Mouse (Mus musculus) heart, adult 2 months (tissue): ENCODE measurements around the gene Camta1. TPM values are rescaled to one million over a fixed set of nuclear protein-coding genes. Genes with fewer than 3 reads are reported as not detected.
A peak's percentile ranks its signal among the peaks of the same experiment; 100 is the strongest.

Experiments
- DNase-seq, 2 experiments: peaks; one replicate each; pipeline ENCODE4 v3.0.0; 2021
- H3K27ac ChIP-seq: fragments of 200-600 bp; 2 replicates; pipeline ENCODE4 v1.8.1; 2022
- H3K27me3 ChIP-seq: fragments of 200-500 bp; 2 replicates; pipeline ENCODE4 v1.6.1; 2012; ENCODE audit warnings: mild to moderate bottlenecking, low read length, inconsistent platforms, mixed read lengths; ENCODE audit not compliant: control insufficient read depth, insufficient read depth
- H3K36me3 ChIP-seq: fragments of 200-500 bp; 2 replicates; pipeline ENCODE4 v1.6.1; 2012; ENCODE audit warnings: low read length, inconsistent platforms; ENCODE audit not compliant: control insufficient read depth, insufficient read depth
- H3K4me1 ChIP-seq: fragments of 200-500 bp; 2 replicates; pipeline ENCODE4 v1.6.1; 2011; ENCODE audit warnings: low read length; ENCODE audit not compliant: control insufficient read depth, insufficient read depth
- H3K4me3 ChIP-seq: fragments of 200-600 bp; 2 replicates; pipeline ENCODE4 v1.8.1; 2022
- H3K79me2 ChIP-seq: fragments of 200-500 bp; replicated peaks from 2 replicates; pipeline ENCODE4 v1.6.1; 2012; ENCODE audit warnings: mild to moderate bottlenecking, inconsistent platforms, low read length, moderate library complexity, mixed read lengths; ENCODE audit not compliant: control insufficient read depth, insufficient read depth
- H3K9ac ChIP-seq: fragments of 200-500 bp; 2 replicates; pipeline ENCODE4 v1.6.1; 2012; ENCODE audit warnings: low read depth, mild to moderate bottlenecking, control low read depth, inconsistent platforms, low read length, mixed read lengths
- CTCF ChIP-seq: fragments of 200-600 bp; IDR thresholded peaks from 2 replicates; pipeline ENCODE4 v1.8.1; 2022; ENCODE audit warnings: antibody characterized with exemption, mild to moderate bottlenecking, moderate library complexity
- EP300 ChIP-seq: fragments of 200-500 bp; IDR thresholded peaks from 2 replicates; pipeline ENCODE4 v1.6.1; 2011; ENCODE audit warnings: low read depth, low read length, control low read depth; ENCODE audit not compliant: insufficient read depth
- POLR2A ChIP-seq: fragments of 200-500 bp; IDR thresholded peaks from 2 replicates; pipeline ENCODE4 v1.6.1; 2011; ENCODE audit warnings: mild to moderate bottlenecking, low read depth, low read length, control low read depth; ENCODE audit not compliant: insufficient read depth
- WGBS: fragments of 180-500 bp; shearing (Covaris S2); methylation state at CpG from one replicate; pipeline ENCODE4 v1.1.7; 2018; 5-methylcytosine and 5-hydroxymethylcytosine counted together
- intact Hi-C: fragments of 180-260 bp; cut with DNase I; formaldehyde crosslinking; loops from one replicate; pipeline ENCODE4 v1.15.1; 2025
- polyA plus RNA-seq: library from polyadenylated mRNA; depleted of rRNA; stranded (reverse); fragments of >200 nt; gene quantifications from 2 replicates; pipeline ENCODE4 v1.2.3, GENCODE M21; 2012
- total RNA-seq, 2 experiments: library from RNA; stranded (reverse); gene quantifications; 2 replicates each; pipeline ENCODE4 v1.2.3; 2021

The Camta1 gene
- total and polyA plus RNA-seq, 3 experiments = 39.4 to 234 (median 208) TPM

GRCm38 (mm10) chr4:151152010-151152409 is 709.7 kb downstream of the Camta1 start:
- Histone ChIP-seq H3K27ac (no peak overlapping the region), H3K27me3 (no peaks in the 10 kb centered on the region), H3K9ac (no peak overlapping the region), H3K4me1 (no peaks in the 10 kb centered on the region), H3K4me3 (no peak overlapping the region), H3K36me3 (no peaks in the 10 kb centered on the region), H3K79me2 (no peaks in the 10 kb centered on the region)
- WGBS = 71% methylated on average over 6 of the region's 6 CpGs
- intact Hi-C loops = loop anchor here (10.0 kb wide), 1 partner anchor 483 kb away; no protein-coding TSS in a partner anchor
- no peak for DNase-seq
- TF ChIP-seq POLR2A (no peak), CTCF (no peak), EP300 (no peak)

GRCm38 (mm10) chr4:151150842-151151241 is 710.8 kb downstream of the Camta1 start:
- H3K27ac ChIP-seq = no peak overlapping the region
- TF ChIP-seq EP300 (no peak), CTCF (no peak), POLR2A (no peak)
- no peaks in the 10 kb centered on the region for H3K79me2 ChIP-seq
- DNase-seq = no peak
- no peak overlapping the region for H3K9ac ChIP-seq
- H3K36me3 ChIP-seq = no peaks in the 10 kb centered on the region
- intact Hi-C loops = loop anchor here (10.0 kb wide), 1 partner anchor 484 kb away; no protein-coding TSS in a partner anchor
- H3K4me3 ChIP-seq = no peak overlapping the region
- WGBS = 82% methylated on average over 11 of the region's 11 CpGs
- no peaks in the 10 kb centered on the region for H3K4me1 ChIP-seq
- no peaks in the 10 kb centered on the region for H3K27me3 ChIP-seq

GRCm38 (mm10) chr4:151150115-151150514 is 711.6 kb downstream of the Camta1 start:
- no peak for DNase-seq
- Histone ChIP-seq H3K4me3 (no peak overlapping the region), H3K36me3 (no peaks in the 10 kb centered on the region), H3K9ac (no peak overlapping the region), H3K27me3 (no peaks in the 10 kb centered on the region), H3K27ac (no peak overlapping the region), H3K4me1 (no peaks in the 10 kb centered on the region), H3K79me2 (no peaks in the 10 kb centered on the region)
- intact Hi-C loops = loop anchor here (10.0 kb wide), 1 partner anchor 485 kb away; no protein-coding TSS in a partner anchor
- WGBS = 84% methylated on average over 11 of the region's 11 CpGs
- TF ChIP-seq POLR2A = no peak
- TF ChIP-seq EP300 = no peak
- TF ChIP-seq CTCF = no peak

GRCm38 (mm10) chr4:151147541-151147940 is 714.1 kb downstream of the Camta1 start:
- Histone ChIP-seq H3K4me1 (no peaks in the 10 kb centered on the region), H3K79me2 (no peaks in the 10 kb centered on the region), H3K9ac (no peak overlapping the region), H3K27ac (no peak overlapping the region), H3K27me3 (no peaks in the 10 kb centered on the region), H3K36me3 (no peaks in the 10 kb centered on the region), H3K4me3 (no peak overlapping the region)
- TF ChIP-seq EP300 = no peak
- no peak for TF ChIP-seq POLR2A
- no peak for TF ChIP-seq CTCF
- DNase-seq = no peak
- intact Hi-C loops = no loop called here
- 72% methylated on average over 12 of the region's 12 CpGs for WGBS

GRCm38 (mm10) chr4:151144121-151144520 is 717.6 kb downstream of the Camta1 start:
- H3K36me3 ChIP-seq = no peaks in the 10 kb centered on the region
- 74% methylated on average over 14 of the region's 14 CpGs for WGBS
- intact Hi-C loops = loop anchor here (5.0 kb wide), 1 partner anchor 177 kb away; no protein-coding TSS in a partner anchor

GRCm38 (mm10) chr4:151141196-151141880 is 720.3 kb downstream of the Camta1 start:
- 1% methylated on average over 13 of the region's 13 CpGs for WGBS
- TF ChIP-seq EP300 (0 out of 2 replicates have a peak, but pooled peaks have one; percentile 38), POLR2A (no peak), CTCF (no peak; the same call in 1 of the 2 replicates)
- peak; percentile 87 to 96 for DNase-seq
- Histone ChIP-seq H3K4me1 (no peaks in the 10 kb centered on the region; the same call in 1 of the 2 replicates), H3K79me2 (no peaks in the 10 kb centered on the region), H3K9ac (peak overlapping the region; percentile 17; the same call in 1 of the 2 replicates), H3K4me3 (peak overlapping the region; percentile 24; the same call in 1 of the 2 replicates), H3K27ac (peak overlapping the region; percentile 68), H3K27me3 (no peaks in the 10 kb centered on the region), H3K36me3 (no peaks in the 10 kb centered on the region)
- intact Hi-C loops = loop anchor here (1.0 to 5.0 kb wide), 2 partner anchors 68 to 174 kb away; no protein-coding TSS in a partner anchor

More at GRCm38 (mm10) chr4:151144121-151144520, 717.6 kb downstream of the Camta1 start:
- no peaks in the 10 kb centered on the region for H3K27me3 ChIP-seq
- no peaks in the 10 kb centered on the region; the same call in 1 of the 2 replicates for H3K4me1 ChIP-seq
- no peak overlapping the region for H3K9ac ChIP-seq
- no peak for DNase-seq
- TF ChIP-seq POLR2A = no peak
- no peak for TF ChIP-seq CTCF
- TF ChIP-seq EP300 = no peak
- H3K27ac ChIP-seq = no peak overlapping the region
- H3K4me3 ChIP-seq = no peak overlapping the region
- H3K79me2 ChIP-seq = no peaks in the 10 kb centered on the region
